Mouse (Mus musculus) limb, embryonic 15.5 days (tissue): ENCODE measurements around the gene Cldnd1. TPM values are rescaled to one million over a fixed set of nuclear protein-coding genes. Genes with fewer than 3 reads are reported as not detected.

Experiments used
- ATAC-seq: fragments of 200-750 bp; cut with Nextera tagmentation; 2 replicates; pipeline ENCODE4 v1.8.0; 2017; ENCODE audit warnings: low read depth, moderate TSS enrichment; ENCODE audit not compliant: insufficient number of reproducible peaks, low FRiP score, low TSS enrichment
- H3K27ac ChIP-seq: fragments of 300-500 bp; sonication (generic); 2 replicates; pipeline ENCODE4 v1.5.1; 2015; ENCODE audit warnings: moderate library complexity, mild to moderate bottlenecking, inconsistent platforms
- H3K27me3 ChIP-seq: fragments of 300-500 bp; sonication (generic); 2 replicates; pipeline ENCODE4 v1.6.1; 2015; ENCODE audit warnings: inconsistent platforms
- H3K36me3 ChIP-seq: fragments of 300-500 bp; sonication (generic); 2 replicates; pipeline ENCODE4 v1.6.1; 2015; ENCODE audit warnings: inconsistent platforms
- H3K4me1 ChIP-seq: fragments of 300-500 bp; sonication (generic); 2 replicates; pipeline ENCODE4 v1.6.1; 2015; ENCODE audit warnings: inconsistent platforms
- H3K4me2 ChIP-seq: fragments of 300-500 bp; sonication (generic); 2 replicates; pipeline ENCODE4 v1.6.1; 2015; ENCODE audit warnings: mild to moderate bottlenecking, inconsistent platforms
- H3K4me3 ChIP-seq: fragments of 300-500 bp; sonication (generic); 2 replicates; pipeline ENCODE4 v1.5.1; 2015; ENCODE audit warnings: mild to moderate bottlenecking, inconsistent platforms
- H3K9ac ChIP-seq: fragments of 300-500 bp; sonication (generic); 2 replicates; pipeline ENCODE4 v1.6.1; 2015; ENCODE audit warnings: inconsistent platforms
- H3K9me3 ChIP-seq: fragments of 300-500 bp; sonication (generic); 2 replicates; pipeline ENCODE4 v1.6.1; 2016; ENCODE audit warnings: inconsistent platforms
- WGBS: fragments of 180-500 bp; shearing (Covaris S2); methylation state at CpG from one replicate; pipeline ENCODE4 v1.1.7; 2015; 5-methylcytosine and 5-hydroxymethylcytosine counted together
- polyA plus RNA-seq: library from polyadenylated mRNA; unstranded; fragments of >200 nt; fragmentation: Nextera tagmentation; extraction: Ambion mirVana; gene quantifications from 2 replicates; pipeline ENCODE4 v1.2.1, GENCODE M21; 2015

Gene Cldnd1
- polyA plus RNA-seq, 1 experiment from 2014 or later: 138 TPM

GRCm38 (mm10) chr16:58697261-58697660, 30.4 kb upstream of the Cldnd1 start:
- H3K27me3 ChIP-seq: no peaks in the 10 kb centered on the region
- H3K4me3 ChIP-seq: no peak overlapping the region
- no peaks in the 10 kb centered on the region for H3K4me1 ChIP-seq
- no peak overlapping the region for H3K9ac ChIP-seq
- no peak overlapping the region for H3K4me2 ChIP-seq
- ATAC-seq: no peak
- no peaks in the 10 kb centered on the region for H3K9me3 ChIP-seq
- H3K27ac ChIP-seq: no peak overlapping the region
- 97% methylated on average over 1 of the region's 1 CpGs for WGBS
- H3K36me3 ChIP-seq: no peaks in the 10 kb centered on the region

- Histone ChIP-seq H3K36me3 (no peaks in the 10 kb centered on the region), H3K9me3 (no peaks in the 10 kb centered on the region), H3K27me3 (no peaks in the 10 kb centered on the region), H3K4me3 (no peak overlapping the region), H3K9ac (no peak overlapping the region), H3K4me1 (no peaks in the 10 kb centered on the region), H3K4me2 (no peak overlapping the region), H3K27ac (no peak overlapping the region)
- ATAC-seq: no peak
- 73% methylated on average over 6 of the region's 6 CpGs for WGBS
Observed at GRCm38 (mm10) chr16:58700174-58700573, 27.5 kb upstream of the Cldnd1 start.

- no peaks in the 10 kb centered on the region for H3K27me3 ChIP-seq
- no peaks in the 10 kb centered on the region for H3K4me1 ChIP-seq
- no peak for ATAC-seq
- no peak overlapping the region for H3K4me3 ChIP-seq
- H3K9me3 ChIP-seq: no peaks in the 10 kb centered on the region
- H3K36me3 ChIP-seq: no peaks in the 10 kb centered on the region
- 83% methylated on average over 12 of the region's 12 CpGs for WGBS
- H3K27ac ChIP-seq: no peak overlapping the region
- H3K4me2 ChIP-seq: no peak overlapping the region
- H3K9ac ChIP-seq: no peak overlapping the region
Observed at GRCm38 (mm10) chr16:58700816-58701424, 26.8 kb upstream of the Cldnd1 start.

GRCm38 (mm10) chr16:58701779-58702178, 25.9 kb upstream of the Cldnd1 start:
- WGBS: 40% methylated on average over 6 of the region's 6 CpGs
- H3K27ac ChIP-seq: no peak overlapping the region

GRCm38 (mm10) chr16:58702329-58702932, 25.3 kb upstream of the Cldnd1 start:
- Histone ChIP-seq H3K36me3 (no peaks in the 10 kb centered on the region), H3K4me3 (no peak overlapping the region), H3K4me1 (no peaks in the 10 kb centered on the region), H3K27ac (no peak overlapping the region), H3K9me3 (no peaks in the 10 kb centered on the region), H3K4me2 (no peak overlapping the region), H3K9ac (no peak overlapping the region), H3K27me3 (no peaks in the 10 kb centered on the region)
- WGBS: 71% methylated on average over 10 of the region's 10 CpGs
- ATAC-seq: no peak

More at GRCm38 (mm10) chr16:58701779-58702178, 25.9 kb upstream of the Cldnd1 start:
- no peaks in the 10 kb centered on the region for H3K36me3 ChIP-seq
- H3K4me3 ChIP-seq: no peak overlapping the region
- no peaks in the 10 kb centered on the region for H3K4me1 ChIP-seq
- H3K4me2 ChIP-seq: no peak overlapping the region
- no peaks in the 10 kb centered on the region for H3K27me3 ChIP-seq
- ATAC-seq: no peak
- no peaks in the 10 kb centered on the region for H3K9me3 ChIP-seq
- no peak overlapping the region for H3K9ac ChIP-seq

- H3K27me3 ChIP-seq: no peaks in the 10 kb centered on the region
- H3K4me2 ChIP-seq: no peak overlapping the region
- H3K4me3 ChIP-seq: no peak overlapping the region
- no peaks in the 10 kb centered on the region for H3K4me1 ChIP-seq
- H3K9ac ChIP-seq: no peak overlapping the region
- H3K9me3 ChIP-seq: no peaks in the 10 kb centered on the region
- no peaks in the 10 kb centered on the region for H3K36me3 ChIP-seq
- no peak overlapping the region for H3K27ac ChIP-seq
- no peak for ATAC-seq
- WGBS: 38% methylated on average over 10 of the region's 10 CpGs
Observed at GRCm38 (mm10) chr16:58703382-58704124, 24.2 kb upstream of the Cldnd1 start.

GRCm38 (mm10) chr16:58704999-58705398, 22.7 kb upstream of the Cldnd1 start:
- no peaks in the 10 kb centered on the region for H3K36me3 ChIP-seq

GRCm38 (mm10) chr16:58707276-58707905, 20.3 kb upstream of the Cldnd1 start:
- 84% methylated on average over 4 of the region's 4 CpGs for WGBS
- H3K4me1 ChIP-seq: no peaks in the 10 kb centered on the region
- H3K9ac ChIP-seq: no peak overlapping the region
- H3K4me3 ChIP-seq: no peak overlapping the region
- no peak overlapping the region for H3K27ac ChIP-seq
- H3K36me3 ChIP-seq: no peaks in the 10 kb centered on the region
- no peak overlapping the region for H3K4me2 ChIP-seq
- no peaks in the 10 kb centered on the region for H3K27me3 ChIP-seq
- ATAC-seq: no peak
- H3K9me3 ChIP-seq: no peaks in the 10 kb centered on the region

More at GRCm38 (mm10) chr16:58704999-58705398, 22.7 kb upstream of the Cldnd1 start:
- Histone ChIP-seq H3K9me3 (no peaks in the 10 kb centered on the region), H3K27ac (no peak overlapping the region), H3K27me3 (no peaks in the 10 kb centered on the region), H3K4me2 (no peak overlapping the region), H3K4me1 (no peaks in the 10 kb centered on the region), H3K4me3 (no peak overlapping the region), H3K9ac (no peak overlapping the region)
- ATAC-seq: no peak

- H3K27me3 ChIP-seq: no peaks in the 10 kb centered on the region
- ATAC-seq: no peak
- no peak overlapping the region for H3K27ac ChIP-seq
- H3K4me3 ChIP-seq: no peak overlapping the region
- H3K9me3 ChIP-seq: no peaks in the 10 kb centered on the region
- H3K9ac ChIP-seq: no peak overlapping the region
- H3K4me2 ChIP-seq: no peak overlapping the region
- WGBS: 81% methylated on average over 3 of the region's 3 CpGs
- no peaks in the 10 kb centered on the region for H3K36me3 ChIP-seq
- no peaks in the 10 kb centered on the region for H3K4me1 ChIP-seq
Observed at GRCm38 (mm10) chr16:58708601-58709475, 18.9 kb upstream of the Cldnd1 start.

- Histone ChIP-seq H3K4me1 (no peaks in the 10 kb centered on the region), H3K9me3 (no peaks in the 10 kb centered on the region), H3K36me3 (no peaks in the 10 kb centered on the region), H3K4me3 (no peak overlapping the region), H3K27ac (no peak overlapping the region), H3K9ac (no peak overlapping the region), H3K4me2 (no peak overlapping the region), H3K27me3 (no peaks in the 10 kb centered on the region)
- no peak for ATAC-seq
- 77% methylated on average over 4 of the region's 4 CpGs for WGBS
Observed at GRCm38 (mm10) chr16:58709536-58709935, 18.2 kb upstream of the Cldnd1 start.

GRCm38 (mm10) chr16:58712221-58712620, 15.5 kb upstream of the Cldnd1 start:
- H3K9ac ChIP-seq: no peak overlapping the region
- no peaks in the 10 kb centered on the region for H3K4me1 ChIP-seq
- no peaks in the 10 kb centered on the region for H3K36me3 ChIP-seq
- no peaks in the 10 kb centered on the region for H3K9me3 ChIP-seq
- no peaks in the 10 kb centered on the region for H3K27me3 ChIP-seq
- no peak overlapping the region for H3K4me2 ChIP-seq
- no peak overlapping the region for H3K27ac ChIP-seq
- 57% methylated on average over 8 of the region's 8 CpGs for WGBS
- H3K4me3 ChIP-seq: no peak overlapping the region
- ATAC-seq: no peak
